In genomic region chr6:51523807-51524320, GRCm38 (mm10) we compare ENCODE assay signal across 8 mouse cellular contexts. TPM values are rescaled to one million over a fixed set of nuclear protein-coding genes. Genes with fewer than 3 reads are reported as not detected.
A peak's percentile ranks its signal among the peaks of the same experiment; 100 is the strongest.
DNase-seq lines count a peak whose midpoint lies in the region; ATAC-seq and TF ChIP-seq lines count a peak whose summit lies in the region.

Snx10 (plus strand) TSS chr6:51523901.

- no peaks in the 10 kb centered on the region for H3K9me3 ChIP-seq in forebrain, embryonic 13.5 days (replicated peaks)
- H3K9me3 ChIP-seq in heart, postnatal 0 days (replicated peaks; ENCODE audit: control insufficient read depth, low read length) = no peaks in the 10 kb centered on the region
- H3K9me3 ChIP-seq in lung, postnatal 0 days (ENCODE audit: low read length) = no peaks in the 10 kb centered on the region

- no peaks in the 10 kb centered on the region for H3K27me3 ChIP-seq in forebrain, embryonic 13.5 days
- H3K27me3 ChIP-seq in heart, postnatal 0 days (ENCODE audit: control insufficient read depth, insufficient read depth, low read length) = no peaks in the 10 kb centered on the region
- H3K27me3 ChIP-seq in lung, postnatal 0 days (replicated peaks; ENCODE audit: insufficient read depth, low read length) = no peaks in the 10 kb centered on the region

- H3K36me3 ChIP-seq in forebrain, embryonic 13.5 days (ENCODE audit: poor library complexity, severe bottlenecking) = no peaks in the 10 kb centered on the region
- no peaks in the 10 kb centered on the region for H3K36me3 ChIP-seq in heart, postnatal 0 days (replicated peaks; ENCODE audit: control insufficient read depth, insufficient read depth, low read length)
- no peaks in the 10 kb centered on the region for H3K36me3 ChIP-seq in lung, postnatal 0 days (ENCODE audit: insufficient read depth, low read length)

- H3K4me2 ChIP-seq in forebrain, embryonic 13.5 days = peak within 1 kb of the TSS; percentile 75
- peak within 1 kb of the TSS; percentile 97 for H3K4me2 ChIP-seq in heart, postnatal 0 days (ENCODE audit: low read depth, low read length)
- H3K4me2 ChIP-seq in lung, postnatal 0 days (replicated peaks; ENCODE audit: low read depth, low read length) = peak within 1 kb of the TSS; percentile 96

- TF ChIP-seq CTCF in heart, postnatal 0 days (IDR thresholded peaks at IDR 0.05; ENCODE audit: low read depth) = no peak
- TF ChIP-seq CTCF in lung, postnatal 0 days (IDR thresholded peaks at IDR 0.05) = no peak

- ATAC-seq in forebrain, embryonic 13.5 days = peak; percentile 77
- peak; percentile 74 for ATAC-seq in heart, postnatal 0 days (ENCODE audit: insufficient read depth, low read depth)
- peak; percentile 60 for ATAC-seq in lung, postnatal 0 days

- peak within 1 kb of the TSS; percentile 96 for H3K4me3 ChIP-seq in brown adipose tissue, adult 24 weeks (ENCODE audit: insufficient read depth, low read depth, low read length)
- peak within 1 kb of the TSS; percentile 71 for H3K4me3 ChIP-seq in forebrain, embryonic 13.5 days
- peak within 1 kb of the TSS; percentile 85 for H3K4me3 ChIP-seq in heart, postnatal 0 days (ENCODE audit: low read depth, low read length)
- H3K4me3 ChIP-seq in lung, postnatal 0 days (ENCODE audit: low read depth, low read length) = peak within 1 kb of the TSS; percentile 59

- DNase-seq in ES-CJ7 (ENCODE audit: low read depth, low spot score) = peak; percentile 53
- DNase-seq in heart, postnatal 0 days (ENCODE audit: low spot score) = peak; percentile 26
- peak; percentile 60 to 69 for DNase-seq in layer of hippocampus, postnatal 10 days (ENCODE audit: low spot score in 2 of 2)
- peak; percentile 54 for DNase-seq in lung, postnatal 0 days (ENCODE audit: low spot score)
- peak; percentile 23 for DNase-seq in ovary, postnatal 14 days (ENCODE audit: low spot score)
- DNase-seq in urinary bladder, postnatal 25 days (ENCODE audit: low spot score) = peak; percentile 48

- TF ChIP-seq EP300 in heart, postnatal 0 days (IDR thresholded peaks at IDR 0.05; ENCODE audit: low read depth) = no peak
- no peak for TF ChIP-seq EP300 in lung, postnatal 0 days (IDR thresholded peaks at IDR 0.05)

- under 1% methylated on average over 47 of the region's 47 CpGs for WGBS in forebrain, embryonic 13.5 days
- WGBS in heart, postnatal 0 days = under 1% methylated on average over 47 of the region's 47 CpGs
- under 1% methylated on average over 47 of the region's 47 CpGs for WGBS in lung, postnatal 0 days

- H3K27ac ChIP-seq in brown adipose tissue, adult 24 weeks (replicated peaks; ENCODE audit: low read depth, low read length) = peak within 1 kb of the TSS; percentile 45
- H3K27ac ChIP-seq in forebrain, embryonic 13.5 days = peak within 1 kb of the TSS; percentile 72
- 0 out of 2 replicates have a peak within 1 kb of the TSS, but pooled peaks have one; percentile 28 for H3K27ac ChIP-seq in heart, postnatal 0 days (ENCODE audit: low read depth)
- no peak within 1 kb of the TSS for H3K27ac ChIP-seq in lung, postnatal 0 days (ENCODE audit: low read length)

- H3K4me1 ChIP-seq in brown adipose tissue, adult 24 weeks (ENCODE audit: control insufficient read depth, insufficient read depth, insufficient read length, low read length) = no peaks in the 10 kb centered on the region
- H3K4me1 ChIP-seq in forebrain, embryonic 13.5 days = peaks cover 12% of the 10 kb centered on the region
- no peaks in the 10 kb centered on the region for H3K4me1 ChIP-seq in heart, postnatal 0 days (ENCODE audit: control insufficient read depth, insufficient read depth)
- H3K4me1 ChIP-seq in lung, postnatal 0 days (ENCODE audit: insufficient read depth, low read depth, low read length) = peaks cover 4% of the 10 kb centered on the region; the same call in 1 of the 2 replicates

- H3K9ac ChIP-seq in forebrain, embryonic 13.5 days = peak within 1 kb of the TSS; percentile 80
- peak within 1 kb of the TSS; percentile 70 for H3K9ac ChIP-seq in heart, postnatal 0 days (replicated peaks; ENCODE audit: low read depth, low read length)
- 0 out of 2 replicates have a peak within 1 kb of the TSS, but pooled peaks have one; percentile 2 for H3K9ac ChIP-seq in lung, postnatal 0 days (replicated peaks; ENCODE audit: low read depth)

RNA-seq across cellular contexts. Expression of gene Snx10, which starts in this region (rescaled TPM):
- polyA plus RNA-seq in brown adipose tissue, adult 24 weeks (2012; ENCODE audit: insufficient read depth, insufficient read length, missing spikeins) = 168 and 195 TPM in 2 replicates
- polyA plus RNA-seq in forebrain, embryonic 13.5 days (2015; fragmentation: Nextera tagmentation; extraction: Ambion mirVana) = 41.2 and 43.8 TPM in 2 replicates
- total RNA-seq in heart, postnatal 0 days (2014; rRNA removed; ENCODE audit: low replicate concordance) = 4.9 and 13.5 TPM in 2 replicates
- polyA plus RNA-seq in heart, postnatal 0 days (2015; fragmentation: Nextera tagmentation; extraction: Ambion mirVana) = 10.9 and 12.4 TPM in 2 replicates
- 100 to 1,000 TPM; 123 to 133 TPM for total RNA-seq in layer of hippocampus, postnatal 10 days (2021)
- 11.8 and 14.3 TPM in 2 replicates for polyA plus RNA-seq in lung, postnatal 0 days (2015; fragmentation: Nextera tagmentation; extraction: Ambion mirVana)

Comparison
In these comparisons a context has a peak if more than half of its experiments do, and no peak if none do; other contexts are left out.
1. H3K9ac ChIP-seq: peak in every context shown above with its lines; median percentile 80 in forebrain, embryonic 13.5 days; 70 in heart, postnatal 0 days; 2 in lung, postnatal 0 days.